ENCODE assay signal across 9 mouse cellular contexts in genomic region chr7:73648010-73648409, GRCm38 (mm10).
DNase-seq lines count a peak whose midpoint lies in the region; TF ChIP-seq lines count a peak whose summit lies in the region.
"Had no signal": no experiment of that assay in that cellular context is flagged by ENCODE, and none has a peak within 500 bp of the region (broad histone marks: within the 10 kb centered on the region; RNA-seq: fewer than 3 reads in every experiment).

No protein-coding gene starts in this region.

- TF ChIP-seq POLR2A in testis, adult 2 months (IDR thresholded peaks at IDR 0.05; ENCODE audit: control insufficient read depth, low read depth, low read length) = no peak

- peak; percentile 87 for TF ChIP-seq CTCF in left cerebral cortex, adult 2 months (IDR thresholded peaks at IDR 0.05)
- TF ChIP-seq CTCF in testis, adult 2 months (IDR thresholded peaks at IDR 0.05; ENCODE audit: control insufficient read depth, insufficient read depth, insufficient replicate concordance, low read depth, low read length) = peak; percentile 79; the same call in 1 of the 2 replicates

- no peaks in the 10 kb centered on the region for H3K4me1 ChIP-seq in heart, embryonic 10.5 days
- peaks cover 9% of the 10 kb centered on the region for H3K4me1 ChIP-seq in testis, adult 2 months (ENCODE audit: control insufficient read depth, insufficient read depth, low read length)
- H3K4me1 ChIP-seq: neural tube, embryonic 12.5 days had no signal

- H3K36me3 ChIP-seq in heart, embryonic 10.5 days = no peaks in the 10 kb centered on the region
- H3K36me3 ChIP-seq in testis, adult 2 months (ENCODE audit: control insufficient read depth, insufficient read depth, low read length) = no peaks in the 10 kb centered on the region
- H3K36me3 ChIP-seq: neural tube, embryonic 12.5 days had no signal

- no peak overlapping the region for H3K4me3 ChIP-seq in heart, embryonic 10.5 days
- H3K4me3 ChIP-seq in left cerebral cortex, adult 2 months = no peak overlapping the region
- no peak overlapping the region for H3K4me3 ChIP-seq in testis, adult 2 months (ENCODE audit: control insufficient read depth, low read depth, low read length)
- H3K4me3 ChIP-seq: neural tube, embryonic 12.5 days had no signal

- no peak overlapping the region for H3K27ac ChIP-seq in heart, embryonic 10.5 days
- no peak overlapping the region; the same call in 1 of the 2 replicates for H3K27ac ChIP-seq in left cerebral cortex, adult 2 months
- H3K27ac ChIP-seq in testis, adult 2 months (ENCODE audit: control insufficient read depth, insufficient read depth, low read depth, low read length) = no peak overlapping the region
- H3K27ac ChIP-seq: neural tube, embryonic 12.5 days had no signal

- WGBS in heart, embryonic 10.5 days = 29% methylated on average over 4 of the region's 4 CpGs

- H3K27me3 ChIP-seq in heart, embryonic 10.5 days (ENCODE audit: insufficient read depth, poor library complexity, severe bottlenecking) = no peaks in the 10 kb centered on the region
- no peaks in the 10 kb centered on the region for H3K27me3 ChIP-seq in testis, adult 2 months (ENCODE audit: control insufficient read depth, insufficient read depth, low read length)

- DNase-seq in heart, adult 18-20 months = peak; percentile 77 to 95
- DNase-seq in heart, embryonic 10.5 days (ENCODE audit: low spot score) = no peak
- DNase-seq in adrenal gland, adult 8-10 months = peak; percentile 72
- peak; percentile 75 for DNase-seq in embryo, embryonic 9.5 days (ENCODE audit: extremely low spot score)
- peak; percentile 82 to 93 for DNase-seq in heart, postnatal 36 days
- DNase-seq in left cerebral cortex, adult 2 months (ENCODE audit: extremely low spot score in 1 of 2, low spot score in 2 of 2) = peak; percentile 80 to 83
- peak; percentile 90 for DNase-seq in naive thymus-derived CD4-positive, alpha-beta T cell, adult 2 months (ENCODE audit: low read depth)

- intact Hi-C loops in heart, postnatal 36 days (cut with DNase I) = loop anchor here (1.0 kb wide), 1 partner anchor 1248 kb away; no protein-coding TSS in a partner anchor
- intact Hi-C loops in left cerebral cortex, adult 2 months (cut with DNase I) = loop anchor here (5.0 kb wide), 1 partner anchor 1246 kb away; no protein-coding TSS in a partner anchor

- peaks cover 3% of the 10 kb centered on the region; the same call in 1 of the 2 replicates for H3K9me3 ChIP-seq in heart, embryonic 10.5 days
- H3K9me3 ChIP-seq: neural tube, embryonic 12.5 days had no signal
